Comparison of ENCODE assay signal across 15 mouse cellular contexts in the genomic region with DNA sequence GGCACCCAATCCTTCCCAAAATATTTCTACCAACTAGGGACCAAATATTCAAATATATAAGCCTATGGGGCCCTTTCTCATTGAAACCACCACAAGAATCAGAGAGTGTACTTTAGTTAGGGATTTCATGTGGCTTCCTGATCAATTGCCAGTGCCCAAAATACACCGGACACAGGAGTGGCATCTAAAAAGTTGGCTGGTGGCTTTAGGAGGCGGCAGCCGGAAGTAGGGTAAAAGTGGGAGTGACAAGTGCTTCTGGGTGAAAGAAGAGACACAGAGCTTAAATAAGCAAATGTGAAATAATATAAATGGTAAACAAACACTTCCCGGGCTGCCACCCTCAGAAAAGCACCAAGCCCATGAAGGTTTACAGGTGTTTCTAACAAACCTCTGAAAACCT.
"Had no signal": no experiment of that assay in that cellular context is flagged by ENCODE, and none has a peak within 500 bp of the region (broad histone marks: within the 10 kb centered on the region; RNA-seq: fewer than 3 reads in every experiment).

No protein-coding gene starts in this region.

- H3K9me3 ChIP-seq: liver, embryonic 13.5 days; neural tube, embryonic 12.5 days; neural tube, embryonic 15.5 days had no signal

- H3K27me3 ChIP-seq: liver, embryonic 13.5 days; neural tube, embryonic 12.5 days; neural tube, embryonic 15.5 days had no signal

- H3K9ac ChIP-seq: liver, embryonic 13.5 days; neural tube, embryonic 12.5 days; neural tube, embryonic 15.5 days had no signal

- DNase-seq: kidney, postnatal 14 days; kidney, postnatal 4 days; liver, embryonic 13.5 days; lung, adult 2 months; lung, postnatal 14 days; lung, postnatal 4 days; midbrain, embryonic 14.5 days; right cerebral cortex, adult 18-20 months; right cerebral cortex, postnatal 14 days; right cerebral cortex, postnatal 4 days; thymus, adult 2 months had no signal

- H3K4me3 ChIP-seq: liver, embryonic 13.5 days; neural tube, embryonic 12.5 days; neural tube, embryonic 15.5 days had no signal

- H3K4me2 ChIP-seq: liver, embryonic 13.5 days; midbrain, embryonic 11.5 days; neural tube, embryonic 12.5 days; neural tube, embryonic 15.5 days had no signal

- H3K36me3 ChIP-seq: neural tube, embryonic 12.5 days; neural tube, embryonic 15.5 days had no signal

- H3K27ac ChIP-seq: liver, embryonic 13.5 days; neural tube, embryonic 12.5 days; neural tube, embryonic 15.5 days; stomach, postnatal 0 days had no signal
